Mouse (Mus musculus): ENCODE measurements around the gene Shisa5. TPM values are rescaled to one million over a fixed set of nuclear protein-coding genes. Genes with fewer than 3 reads are reported as not detected.

Shisa5 gene
- total and polyA plus RNA-seq, 3 experiments, result 153 to 170 (median 166) TPM

- Histone ChIP-seq H3K79me2 (replicated peaks; ENCODE audit: control insufficient read depth, extremely low read depth, insufficient read depth, poor library complexity, severe bottlenecking) (peaks cover 73% of the 10 kb centered on the region), H3K27me3 (replicated peaks) (no peaks in the 10 kb centered on the region), H3K9me3 (replicated peaks; ENCODE audit: low read length) (no peaks in the 10 kb centered on the region), H3K4me3 (replicated peaks in 1 of 3; ENCODE audit: low read depth in 2 of 3, low read length in 2 of 3, poor library complexity in 1 of 3) (peak overlapping the region; percentile 18 to 70 (median 67)), H3K9ac (ENCODE audit: insufficient read depth, low read depth) (peak overlapping the region; percentile 56), H3K4me1 (ENCODE audit: control insufficient read depth in 1 of 2, insufficient read depth in 2 of 2) (peaks cover 33 to 66% of the 10 kb centered on the region in 2 experiments), H3K4me2 (ENCODE audit: insufficient read depth, low read depth, poor library complexity, severe bottlenecking) (peak overlapping the region; percentile 88), H3K36me3 (replicated peaks in 1 of 2; ENCODE audit: control insufficient read depth in 1 of 2, insufficient read depth in 1 of 2, low read length in 1 of 2) (peaks cover 26 to 37% of the 10 kb centered on the region in 2 experiments), H3K27ac (ENCODE audit: insufficient read depth, low read depth) (peak overlapping the region; percentile 38; the same call in 1 of the 2 replicates)
- in situ Hi-C loops (cut with MboI; ENCODE audit: low pct_ligation_motif_present, low pct_unique_long_range_greater_than_20kb, low sequenced_read_pairs) (no loop called here), dilution Hi-C loops (cut with MboI; ENCODE audit: extremely low pct_ligation_motif_present, extremely low pct_unique_long_range_greater_than_20kb, low sequenced_read_pairs) (no loop called here)
- TF ChIP-seq SMC3 (IDR thresholded peaks at IDR 0.05; ENCODE audit: low read depth, low read length) (no peak), MEF2A (IDR thresholded peaks at IDR 0.05; ENCODE audit: borderline replicate concordance, low read depth, low read length) (no peak), HCFC1 (IDR thresholded peaks at IDR 0.05; ENCODE audit: low read depth, low read length) (no peak), MAFK (IDR thresholded peaks at IDR 0.05; ENCODE audit: insufficient replicate concordance, low read length) (no peak), SIN3A (IDR thresholded peaks at IDR 0.05; ENCODE audit: low read length) (no peak), E2F4 (IDR thresholded peaks at IDR 0.05; ENCODE audit: insufficient replicate concordance, low read depth, low read length) (no peak), KAT2A (IDR thresholded peaks at IDR 0.05; ENCODE audit: insufficient replicate concordance, low read length) (no peak), USF2 (conservative IDR thresholded peaks at IDR 0.05; ENCODE audit: low read depth, low read length) (no peak), MXI1 (IDR thresholded peaks at IDR 0.05; ENCODE audit: low read depth, low read length) (no peak), USF1 (IDR thresholded peaks at IDR 0.05; ENCODE audit: low read depth, low read length) (no peak), GABPA (IDR thresholded peaks at IDR 0.05; ENCODE audit: insufficient replicate concordance, low read depth, low read length) (no peak), JUN (IDR thresholded peaks at IDR 0.05; ENCODE audit: insufficient read depth, low read depth, low read length) (no peak), ELF1 (IDR thresholded peaks at IDR 0.05; ENCODE audit: low read depth, low read length) (no peak), ZC3H11A (IDR thresholded peaks at IDR 0.05; ENCODE audit: low read depth, low read length) (no peak), TCF12 (IDR thresholded peaks at IDR 0.05; ENCODE audit: low read depth, low read length) (no peak), CHD1 (IDR thresholded peaks at IDR 0.05; ENCODE audit: low read depth, low read length) (no peak), JUND (conservative IDR thresholded peaks at IDR 0.05; ENCODE audit: low read depth, low read length) (no peak)
- DNase-seq (ENCODE audit: extremely low read depth), result no peak
These were observed 15.0 kb downstream of the Shisa5 start for GRCm38 (mm10) chr9:109053366-109053765.

DNA sequence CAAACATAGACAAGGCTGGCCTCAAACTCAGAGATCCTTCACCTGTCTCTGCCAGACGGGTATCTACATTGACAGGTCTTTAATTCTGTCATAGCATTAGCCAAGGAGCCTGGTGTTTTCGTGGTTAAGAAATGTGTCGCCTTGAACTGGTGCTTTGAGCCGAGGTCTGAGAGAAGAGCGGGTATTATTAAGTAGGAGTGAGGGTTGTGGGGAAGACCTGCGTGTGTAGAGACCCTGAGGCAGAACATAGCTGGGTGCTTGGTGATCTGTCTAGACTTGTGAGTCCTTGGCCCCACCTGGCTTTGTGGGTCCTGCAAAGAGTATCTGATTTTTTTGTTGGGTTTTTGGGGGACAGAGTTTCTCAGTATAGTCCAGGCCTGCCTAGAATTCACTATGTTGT is 15.5 kb downstream of the Shisa5 start:
- H3K4me2 ChIP-seq (ENCODE audit: insufficient read depth, low read depth, poor library complexity, severe bottlenecking), result peak overlapping the region; percentile 88
- DNase-seq (ENCODE audit: extremely low read depth), result no peak
- no peaks in the 10 kb centered on the region for H3K9me3 ChIP-seq (replicated peaks; ENCODE audit: low read length)
- in situ Hi-C loops (cut with MboI; ENCODE audit: low pct_ligation_motif_present, low pct_unique_long_range_greater_than_20kb, low sequenced_read_pairs) (no loop called here), dilution Hi-C loops (cut with MboI; ENCODE audit: extremely low pct_ligation_motif_present, extremely low pct_unique_long_range_greater_than_20kb, low sequenced_read_pairs) (no loop called here)
- H3K4me3 ChIP-seq (replicated peaks in 1 of 3; ENCODE audit: low read depth in 2 of 3, low read length in 2 of 3, poor library complexity in 1 of 3), result peak overlapping the region in 2 of 3 experiments; percentile 18
- peak overlapping the region; percentile 56; the same call in 1 of the 2 replicates for H3K9ac ChIP-seq (ENCODE audit: insufficient read depth, low read depth)
- peak overlapping the region; percentile 34; the same call in 1 of the 2 replicates for H3K27ac ChIP-seq (ENCODE audit: insufficient read depth, low read depth)
- peaks cover 29 to 40% of the 10 kb centered on the region in 2 experiments for H3K36me3 ChIP-seq (replicated peaks in 1 of 2; ENCODE audit: control insufficient read depth in 1 of 2, insufficient read depth in 1 of 2, low read length in 1 of 2)
- peaks cover 69% of the 10 kb centered on the region for H3K79me2 ChIP-seq (replicated peaks; ENCODE audit: control insufficient read depth, extremely low read depth, insufficient read depth, poor library complexity, severe bottlenecking)
- no peaks in the 10 kb centered on the region for H3K27me3 ChIP-seq (replicated peaks)
- no peak for TF ChIP-seq HCFC1 (IDR thresholded peaks at IDR 0.05; ENCODE audit: low read depth, low read length)
- TF ChIP-seq UBTF (IDR thresholded peaks at IDR 0.05; ENCODE audit: low read depth, low read length), result no peak
- no peak for TF ChIP-seq EP300 (IDR thresholded peaks at IDR 0.05; ENCODE audit: low read length)
- TF ChIP-seq POLR2A (IDR thresholded peaks at IDR 0.05; ENCODE audit: low read depth, low read length), result no peak
- TF ChIP-seq BHLHE40 (IDR thresholded peaks at IDR 0.05; ENCODE audit: low read depth, low read length), result no peak
- TF ChIP-seq USF2 (conservative IDR thresholded peaks at IDR 0.05; ENCODE audit: low read depth, low read length), result no peak
- peaks cover 35 to 66% of the 10 kb centered on the region in 2 experiments for H3K4me1 ChIP-seq (ENCODE audit: control insufficient read depth in 1 of 2, insufficient read depth in 2 of 2)
